Mouse (Mus musculus) CH12.LX (cell line): ENCODE measurements around the gene Nid2. TPM values are rescaled to one million over a fixed set of nuclear protein-coding genes. Genes with fewer than 3 reads are reported as not detected.

ENCODE experiments used
- DNase-seq: peaks from one replicate; pipeline ENCODE4 v3.0.0-alpha.2; 2013; ENCODE audit errors: extremely low read depth
- H3K27ac ChIP-seq: 2 replicates; pipeline ENCODE4 v1.5.1; 2012; ENCODE audit warnings: low read depth, mild to moderate bottlenecking, control low read depth, moderate library complexity; ENCODE audit not compliant: insufficient read depth
- H3K27me3 ChIP-seq: replicated peaks from 2 replicates; pipeline ENCODE3; 2012; ENCODE audit warnings: inconsistent platforms
- H3K36me3 ChIP-seq, 2 experiments: replicated peaks in 1 of 2; 2 replicates each; pipeline versions ENCODE3 to v1.6.1; 2012; ENCODE audit warnings: inconsistent platforms in 1 of 2, low read length in 1 of 2, mild to moderate bottlenecking in 1 of 2, mixed read lengths in 1 of 2, moderate library complexity in 1 of 2; ENCODE audit not compliant: control insufficient read depth in 1 of 2, insufficient read depth in 1 of 2
- H3K4me1 ChIP-seq, 2 experiments: 2 replicates each; pipeline ENCODE4 v1.6.1; 2012; ENCODE audit warnings: inconsistent platforms in 1 of 2, moderate library complexity in 1 of 2; ENCODE audit not compliant: insufficient read depth in 2 of 2, control insufficient read depth in 1 of 2
- H3K4me2 ChIP-seq: 2 replicates; pipeline ENCODE4 v1.6.1; 2012; ENCODE audit warnings: low read depth, mild to moderate bottlenecking, control low read depth; ENCODE audit not compliant: poor library complexity, insufficient read depth, severe bottlenecking
- H3K4me3 ChIP-seq, 3 experiments: fragments of 150-350 bp in 1 of 3; sonication (generic) in 1 of 3; replicated peaks in 1 of 3; 2 replicates each; pipeline versions ENCODE3 to v1.5.1; 2011 to 2012; ENCODE audit warnings: low read depth in 2 of 3, low read length in 2 of 3, mild to moderate bottlenecking in 2 of 3, moderate library complexity in 2 of 3, control low read depth in 1 of 3, improper control_type of control experiment in 1 of 3, inconsistent platforms in 1 of 3, mixed read lengths in 1 of 3; ENCODE audit not compliant: poor library complexity in 1 of 3
- H3K79me2 ChIP-seq: replicated peaks from 2 replicates; pipeline ENCODE4 v1.6.1; 2012; ENCODE audit warnings: mild to moderate bottlenecking, moderate library complexity; ENCODE audit not compliant: control insufficient read depth, poor library complexity, insufficient read depth, severe bottlenecking; ENCODE audit errors: extremely low read depth
- H3K9ac ChIP-seq: 2 replicates; pipeline ENCODE4 v1.6.1; 2012; ENCODE audit warnings: low read depth, mild to moderate bottlenecking, control low read depth, moderate library complexity; ENCODE audit not compliant: insufficient read depth
- H3K9me3 ChIP-seq: replicated peaks from 2 replicates; pipeline ENCODE3; 2012; ENCODE audit warnings: low read length, inconsistent platforms, mixed read lengths
- BHLHE40 ChIP-seq: IDR thresholded peaks from 2 replicates; pipeline ENCODE4 v1.6.1; 2011; ENCODE audit warnings: mild to moderate bottlenecking, low read depth, low read length, improper control_type of control experiment
- CHD1 ChIP-seq: IDR thresholded peaks from 2 replicates; pipeline ENCODE4 v1.6.1; 2012; ENCODE audit warnings: low read depth, low read length, improper control_type of control experiment, inconsistent platforms
- CTCF ChIP-seq, 2 experiments: IDR thresholded peaks in 1 of 2; conservative IDR thresholded peaks in 1 of 2; 2 replicates each; pipeline ENCODE4 v1.5.1; 2011 to 2012; ENCODE audit warnings: low read depth in 2 of 2, low read length in 2 of 2, improper control_type of control experiment in 1 of 2, inconsistent platforms in 1 of 2, mild to moderate bottlenecking in 1 of 2, moderate library complexity in 1 of 2
- ELF1 ChIP-seq: IDR thresholded peaks from 2 replicates; pipeline ENCODE4 v1.6.1; 2014; ENCODE audit warnings: low read depth, mild to moderate bottlenecking, inconsistent platforms, low read length, improper control_type of control experiment
- ETS1 ChIP-seq: conservative IDR thresholded peaks from 2 replicates; pipeline ENCODE4 v1.6.1; 2012; ENCODE audit warnings: low read depth, mild to moderate bottlenecking, inconsistent platforms, low read length, improper control_type of control experiment, moderate library complexity
- GABPA ChIP-seq: IDR thresholded peaks from 2 replicates; pipeline ENCODE4 v1.6.1; 2012; ENCODE audit warnings: low read depth, low read length, improper control_type of control experiment, inconsistent platforms; ENCODE audit not compliant: insufficient replicate concordance
- IRF4 ChIP-seq: IDR thresholded peaks from 2 replicates; pipeline ENCODE4 v1.6.1; 2014; ENCODE audit warnings: low read depth, mild to moderate bottlenecking, inconsistent platforms, low read length, improper control_type of control experiment
- JUN ChIP-seq: IDR thresholded peaks from 2 replicates; pipeline ENCODE4 v1.6.1; 2011; ENCODE audit warnings: low read depth, mild to moderate bottlenecking, low read length, improper control_type of control experiment, moderate library complexity; ENCODE audit not compliant: insufficient read depth
- KAT2A ChIP-seq: IDR thresholded peaks from 2 replicates; pipeline ENCODE4 v1.6.1; 2012; ENCODE audit warnings: low read length, improper control_type of control experiment, inconsistent platforms; ENCODE audit not compliant: insufficient replicate concordance
- MAX ChIP-seq: IDR thresholded peaks from 2 replicates; pipeline ENCODE4 v1.6.1; 2011; ENCODE audit warnings: low read length, improper control_type of control experiment
- MXI1 ChIP-seq: IDR thresholded peaks from 2 replicates; pipeline ENCODE4 v1.6.1; 2011; ENCODE audit warnings: mild to moderate bottlenecking, low read depth, low read length, improper control_type of control experiment
- UBTF ChIP-seq: IDR thresholded peaks from 2 replicates; pipeline ENCODE4 v1.6.1; 2012; ENCODE audit warnings: low read depth, mild to moderate bottlenecking, inconsistent platforms, low read length, improper control_type of control experiment, moderate library complexity
- USF1 ChIP-seq: IDR thresholded peaks from 2 replicates; pipeline ENCODE4 v1.6.1; 2014; ENCODE audit warnings: low read depth, mild to moderate bottlenecking, inconsistent platforms, low read length, improper control_type of control experiment
- ZKSCAN1 ChIP-seq: IDR thresholded peaks from 2 replicates; pipeline ENCODE4 v1.6.1; 2012; ENCODE audit warnings: low read depth, inconsistent platforms, low read length, improper control_type of control experiment, borderline replicate concordance
- ZNF384 ChIP-seq: IDR thresholded peaks from 2 replicates; pipeline ENCODE4 v1.6.1; 2012; ENCODE audit warnings: low read depth, low read length, improper control_type of control experiment, inconsistent platforms
- dilution Hi-C: fragments of 300-500 bp; cut with MboI; formaldehyde crosslinking; loops from 2 replicates; pipeline ENCODE4 v1.14.3; 2020; ENCODE audit warnings: low sequenced_read_pairs; ENCODE audit not compliant: extremely low pct_unique_long_range_greater_than_20kb, extremely low pct_ligation_motif_present
- in situ Hi-C: fragments of 300-500 bp; cut with MboI; formaldehyde crosslinking; loops from 3 replicates; pipeline ENCODE4 v1.14.3; 2019; ENCODE audit warnings: low sequenced_read_pairs, low pct_ligation_motif_present, low pct_unique_long_range_greater_than_20kb, mixed read lengths
- polyA plus RNA-seq: library from polyadenylated mRNA; unstranded; fragments of >175 nt; gene quantifications from 2 replicates; pipeline ENCODE4 v1.2.1, GENCODE M21; 2012; ENCODE audit warnings: low read depth; ENCODE audit not compliant: insufficient read length
- total RNA-seq, 2 experiments: library from RNA; depleted of rRNA; stranded (reverse); fragments of 300-350 nt in 1 of 2; fragments of >200 nt in 1 of 2; gene quantifications; 2 replicates each; pipeline ENCODE4 v1.2.3; 2012 to 2014

The Nid2 gene
- total and polyA plus RNA-seq, 3 experiments, result 0.58 to 2.1 (median 1.3) TPM

DNA sequence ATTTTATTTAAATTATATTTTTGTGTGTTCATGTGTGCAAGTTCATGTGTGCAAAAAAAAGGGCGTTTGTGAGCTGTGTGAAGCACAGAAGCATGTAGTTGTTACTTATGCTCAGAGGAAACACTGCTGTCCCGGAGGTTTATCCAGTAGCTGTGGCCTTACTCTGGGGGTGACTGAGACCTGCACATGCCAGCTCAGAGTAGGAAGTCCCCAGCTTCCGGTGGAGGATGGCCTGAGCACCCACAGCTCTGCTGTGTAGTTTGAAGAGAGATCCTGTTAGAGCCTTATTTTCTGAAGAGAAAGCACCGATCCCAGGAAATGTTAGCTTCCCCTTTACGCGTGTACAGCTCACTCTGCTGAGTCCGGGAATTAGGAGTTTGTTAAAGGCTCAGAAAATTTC lies 20.1 kb downstream of the Nid2 start:
- Histone ChIP-seq H3K9ac (no peak overlapping the region), H3K4me2 (no peak overlapping the region), H3K9me3 (peaks cover 1% of the 10 kb centered on the region), H3K4me3 (no peak overlapping the region), H3K36me3 (no peaks in the 10 kb centered on the region), H3K79me2 (no peaks in the 10 kb centered on the region), H3K27me3 (no peaks in the 10 kb centered on the region), H3K4me1 (peaks cover 0 to 21% of the 10 kb centered on the region in 2 experiments; a peak in 2 of 4 replicates), H3K27ac (no peak overlapping the region)
- in situ Hi-C loops (no loop called here), dilution Hi-C loops (no loop called here)
- peak; percentile 34 for DNase-seq
- no peak for TF ChIP-seq MXI1
- TF ChIP-seq ZNF384, result peak; percentile 44; the same call in 1 of the 2 replicates
- no peak for TF ChIP-seq KAT2A
- peak; percentile 38 for TF ChIP-seq ELF1
- TF ChIP-seq CTCF (conservative IDR thresholded peaks at IDR 0.05 in 1 of 2, IDR thresholded peaks at IDR 0.05 in 1 of 2; ENCODE audit: low read depth in 2 of 2, low read length in 2 of 2), result no peak
- TF ChIP-seq ETS1, result no peak
- no peak for TF ChIP-seq GABPA
- TF ChIP-seq CHD1, result no peak
- TF ChIP-seq BHLHE40, result peak; percentile 45
- TF ChIP-seq USF1, result no peak
- no peak for TF ChIP-seq IRF4
- no peak for TF ChIP-seq JUN
- TF ChIP-seq ZKSCAN1, result no peak
- no peak for TF ChIP-seq UBTF

DNA sequence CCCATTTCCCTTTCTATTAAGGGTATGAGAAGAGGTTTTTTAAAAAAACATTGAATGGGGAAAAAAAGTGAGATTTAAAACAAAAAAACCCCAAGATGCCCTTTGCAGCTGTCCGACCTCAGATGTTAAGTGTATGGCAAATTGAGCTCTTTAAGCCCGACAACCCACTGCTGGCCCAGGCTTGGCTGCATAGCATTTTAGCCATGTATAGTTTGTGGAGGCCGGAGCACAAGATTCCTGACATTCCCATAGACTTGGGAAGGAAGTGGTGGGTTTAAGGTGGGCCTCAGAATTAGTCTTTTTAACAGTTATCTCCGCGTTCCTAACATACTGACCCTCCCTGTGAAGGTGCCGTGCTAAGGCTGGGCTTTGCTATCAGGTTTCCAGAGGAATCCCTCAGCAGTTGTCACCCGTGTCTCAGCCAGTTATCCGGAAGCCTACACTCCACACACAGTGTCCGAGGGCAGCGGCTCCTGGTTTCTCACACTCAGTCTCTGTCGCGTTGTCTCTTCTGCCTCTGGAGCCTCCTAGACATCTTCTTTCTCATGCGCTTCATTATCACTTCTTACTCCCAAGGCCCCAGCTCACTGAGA lies 23.1 kb downstream of the Nid2 start:
- Histone ChIP-seq H3K27me3 (no peaks in the 10 kb centered on the region), H3K9me3 (peaks cover 3% of the 10 kb centered on the region), H3K27ac (no peak overlapping the region), H3K4me3 (no peak overlapping the region), H3K9ac (no peak overlapping the region), H3K79me2 (no peaks in the 10 kb centered on the region), H3K36me3 (no peaks in the 10 kb centered on the region), H3K4me2 (no peak overlapping the region), H3K4me1 (peaks cover 0 to 12% of the 10 kb centered on the region in 2 experiments; a peak in 1 of 4 replicates)
- in situ Hi-C loops, result no loop called here
- dilution Hi-C loops, result no loop called here
- no peak for DNase-seq
- no peak for TF ChIP-seq MAX
